Mouse (Mus musculus) neural tube, embryonic 11.5 days (tissue): ENCODE results near the gene Ift81. TPM values are rescaled to one million over a fixed set of nuclear protein-coding genes. Genes with fewer than 3 reads are reported as not detected.

ENCODE experiments used
- ATAC-seq: fragments of 200-750 bp; cut with Nextera tagmentation; 2 replicates; pipeline ENCODE4 v1.8.0; 2017; ENCODE audit warnings: moderate number of reproducible peaks, mild to moderate bottlenecking, moderate TSS enrichment, moderate library complexity; ENCODE audit not compliant: insufficient read depth, low FRiP score, low TSS enrichment
- DNase-seq: peaks from one replicate; pipeline ENCODE4 v3.0.0-alpha.2; 2015; ENCODE audit warnings: low spot score
- H3K27ac ChIP-seq: fragments of 300-500 bp; sonication (generic); 2 replicates; pipeline ENCODE4 v1.5.1; 2014; ENCODE audit warnings: low read depth, mild to moderate bottlenecking, low read length
- H3K27me3 ChIP-seq: fragments of 300-500 bp; sonication (generic); 2 replicates; pipeline ENCODE4 v1.6.1; 2014; ENCODE audit warnings: mild to moderate bottlenecking, low read length, mixed read lengths; ENCODE audit not compliant: control insufficient read depth, insufficient read depth
- H3K36me3 ChIP-seq: fragments of 300-500 bp; sonication (generic); 2 replicates; pipeline ENCODE4 v1.6.1; 2014; ENCODE audit warnings: mild to moderate bottlenecking, low read length, moderate library complexity, mixed read lengths; ENCODE audit not compliant: control insufficient read depth, insufficient read depth
- H3K4me1 ChIP-seq: fragments of 300-500 bp; sonication (generic); 2 replicates; pipeline ENCODE4 v1.6.1; 2014; ENCODE audit warnings: low read length, mixed read lengths; ENCODE audit not compliant: control insufficient read depth, insufficient read depth
- H3K4me2 ChIP-seq: fragments of 300-500 bp; sonication (generic); 2 replicates; pipeline ENCODE4 v1.6.1; 2014; ENCODE audit warnings: low read depth, mild to moderate bottlenecking, moderate library complexity
- H3K4me3 ChIP-seq: fragments of 300-500 bp; sonication (generic); 2 replicates; pipeline ENCODE4 v1.5.1; 2014; ENCODE audit warnings: low read depth, low read length
- H3K9ac ChIP-seq: fragments of 300-500 bp; sonication (generic); 2 replicates; pipeline ENCODE4 v1.6.1; 2014; ENCODE audit warnings: mild to moderate bottlenecking, low read length
- H3K9me3 ChIP-seq: fragments of 300-500 bp; sonication (generic); 2 replicates; pipeline ENCODE4 v1.6.1; 2016; ENCODE audit warnings: low read length; ENCODE audit not compliant: control insufficient read depth
- WGBS: fragments of 180-500 bp; shearing (Covaris S2); extraction: QIAGEN DNeasy Blood & Tissue Kit; methylation state at CpG from one replicate; pipeline ENCODE4 v1.1.7; 2014; 5-methylcytosine and 5-hydroxymethylcytosine counted together
- polyA plus RNA-seq: library from polyadenylated mRNA; unstranded; fragments of >200 nt; fragmentation: Nextera tagmentation; extraction: Ambion mirVana; gene quantifications from 2 replicates; pipeline ENCODE4 v1.2.1, GENCODE M21; 2014

Ift81 gene
- polyA plus RNA-seq, 1 experiment from 2014 or later = 41.2 TPM

GRCm38 (mm10) chr5:122520254-122521129 lies 93.8 kb downstream of the Ift81 start:
- 66% methylated on average over 23 of the region's 23 CpGs for WGBS
- ATAC-seq (no peak), DNase-seq (no peak)
- Histone ChIP-seq H3K9me3 (no peaks in the 10 kb centered on the region), H3K36me3 (no peaks in the 10 kb centered on the region), H3K4me1 (peaks cover 13% of the 10 kb centered on the region), H3K27me3 (no peaks in the 10 kb centered on the region), H3K4me2 (no peak overlapping the region), H3K9ac (no peak overlapping the region), H3K4me3 (no peak overlapping the region), H3K27ac (no peak overlapping the region)

- Histone ChIP-seq H3K9ac (no peak overlapping the region), H3K4me2 (no peak overlapping the region), H3K27ac (no peak overlapping the region), H3K27me3 (no peaks in the 10 kb centered on the region), H3K4me3 (no peak overlapping the region), H3K36me3 (no peaks in the 10 kb centered on the region), H3K9me3 (no peaks in the 10 kb centered on the region), H3K4me1 (peaks cover 13% of the 10 kb centered on the region)
- ATAC-seq = no peak
- DNase-seq = no peak
- 57% methylated on average over 7 of the region's 7 CpGs for WGBS
Observed at GRCm38 (mm10) chr5:122519043-122519660, 95.2 kb downstream of the Ift81 start.

GRCm38 (mm10) chr5:122518247-122518646 lies 96.1 kb downstream of the Ift81 start:
- 19% methylated on average over 8 of the region's 8 CpGs for WGBS
- Histone ChIP-seq H3K27ac (no peak overlapping the region), H3K36me3 (no peaks in the 10 kb centered on the region), H3K4me1 (peaks cover 19% of the 10 kb centered on the region), H3K4me2 (no peak overlapping the region), H3K9me3 (no peaks in the 10 kb centered on the region), H3K4me3 (no peak overlapping the region), H3K9ac (0 out of 2 replicates have a peak overlapping the region, but pooled peaks have one; percentile 22), H3K27me3 (no peaks in the 10 kb centered on the region)
- DNase-seq (peak; percentile 46), ATAC-seq (no peak)

GRCm38 (mm10) chr5:122516901-122517300 lies 97.4 kb downstream of the Ift81 start:
- Histone ChIP-seq H3K9me3 (no peaks in the 10 kb centered on the region), H3K4me3 (no peak overlapping the region), H3K27me3 (no peaks in the 10 kb centered on the region), H3K4me2 (no peak overlapping the region), H3K27ac (no peak overlapping the region), H3K9ac (no peak overlapping the region), H3K4me1 (peaks cover 19% of the 10 kb centered on the region), H3K36me3 (no peaks in the 10 kb centered on the region)
- ATAC-seq (no peak), DNase-seq (no peak)
- 89% methylated on average over 5 of the region's 5 CpGs for WGBS

- H3K4me2 ChIP-seq = no peak overlapping the region
- no peak overlapping the region for H3K9ac ChIP-seq
- 80% methylated on average over 11 of the region's 11 CpGs for WGBS
- H3K4me3 ChIP-seq = no peak overlapping the region
- no peak overlapping the region for H3K27ac ChIP-seq
- no peaks in the 10 kb centered on the region for H3K27me3 ChIP-seq
- H3K4me1 ChIP-seq = peaks cover 19% of the 10 kb centered on the region
- no peak for DNase-seq
- no peak for ATAC-seq
- H3K36me3 ChIP-seq = no peaks in the 10 kb centered on the region
- no peaks in the 10 kb centered on the region for H3K9me3 ChIP-seq
Observed at GRCm38 (mm10) chr5:122516029-122516730, 98.1 kb downstream of the Ift81 start.

GRCm38 (mm10) chr5:122514127-122514521 lies 100.2 kb downstream of the Ift81 start:
- no peak overlapping the region for H3K4me3 ChIP-seq
- H3K36me3 ChIP-seq = no peaks in the 10 kb centered on the region
- WGBS = 43% methylated on average over 8 of the region's 8 CpGs
- H3K27ac ChIP-seq = no peak overlapping the region
- H3K4me1 ChIP-seq = peaks cover 19% of the 10 kb centered on the region
- H3K9ac ChIP-seq = no peak overlapping the region
- DNase-seq (no peak), ATAC-seq (no peak)
- no peaks in the 10 kb centered on the region for H3K27me3 ChIP-seq
- no peak overlapping the region for H3K4me2 ChIP-seq
- no peaks in the 10 kb centered on the region for H3K9me3 ChIP-seq

- H3K27ac ChIP-seq = no peak overlapping the region
- no peaks in the 10 kb centered on the region for H3K9me3 ChIP-seq
- peaks cover 16% of the 10 kb centered on the region for H3K4me1 ChIP-seq
- ATAC-seq (no peak), DNase-seq (no peak)
- no peak overlapping the region for H3K4me2 ChIP-seq
- no peak overlapping the region for H3K9ac ChIP-seq
- no peaks in the 10 kb centered on the region for H3K36me3 ChIP-seq
- no peak overlapping the region for H3K4me3 ChIP-seq
- H3K27me3 ChIP-seq = no peaks in the 10 kb centered on the region
- 53% methylated on average over 20 of the region's 23 CpGs for WGBS
Observed at GRCm38 (mm10) chr5:122513421-122514126, 100.7 kb downstream of the Ift81 start.

GRCm38 (mm10) chr5:122512011-122512410 lies 102.3 kb downstream of the Ift81 start:
- no peak for ATAC-seq
- Histone ChIP-seq H3K36me3 (no peaks in the 10 kb centered on the region), H3K4me2 (no peak overlapping the region), H3K27me3 (no peaks in the 10 kb centered on the region), H3K9me3 (no peaks in the 10 kb centered on the region), H3K4me3 (no peak overlapping the region), H3K9ac (no peak overlapping the region), H3K27ac (no peak overlapping the region), H3K4me1 (peaks cover 6% of the 10 kb centered on the region; the same call in 1 of the 2 replicates)
- no peak for DNase-seq
- WGBS = 81% methylated on average over 6 of the region's 6 CpGs
